Mouse (Mus musculus) gastrocnemius, adult 18-20 months (tissue): ENCODE measurements around the gene Parp8. TPM values are rescaled to one million over a fixed set of nuclear protein-coding genes. Genes with fewer than 3 reads are reported as not detected.

Source experiments
- DNase-seq: peaks from one replicate; pipeline ENCODE4 v3.0.0; 2021; ENCODE audit warnings: low spot score
- total RNA-seq, 2 experiments: library from RNA; stranded (reverse); gene quantifications; 2 replicates each; pipeline ENCODE4 v1.2.3; 2021

The Parp8 gene
- total RNA-seq, 2 experiments from 2014 or later: 12.9 to 13.2 TPM

DNA sequence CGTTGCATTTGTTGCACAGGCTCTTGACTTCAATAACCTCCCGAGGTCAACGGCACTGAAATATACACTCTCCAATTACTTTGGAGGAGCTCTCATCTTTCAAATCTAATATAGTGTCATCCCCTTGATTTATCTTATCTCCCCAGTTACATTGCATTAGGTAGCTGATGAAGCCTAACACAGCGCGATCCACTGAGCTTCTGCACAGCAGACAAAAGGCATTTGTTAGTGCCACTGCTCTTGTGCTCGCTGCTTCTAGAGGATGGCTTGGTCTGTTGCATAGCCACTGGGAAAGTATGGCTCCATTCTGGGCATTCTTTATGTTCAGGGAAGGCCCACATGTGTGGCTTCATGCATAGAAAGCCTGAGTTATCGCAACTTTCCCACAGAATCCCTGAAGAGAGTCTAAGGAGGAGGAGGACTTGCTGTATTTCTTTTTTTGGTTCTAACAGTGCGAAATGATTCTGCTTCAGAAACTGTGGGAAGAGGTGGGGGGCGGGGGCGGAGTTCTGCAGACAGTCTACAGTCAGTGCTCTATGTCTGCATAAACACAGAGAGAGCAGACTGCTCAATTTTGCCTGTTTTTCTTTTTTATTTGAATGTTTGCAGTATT lies 145.7 kb downstream of the Parp8 start:
- DNase-seq: no peak

GRCm38 (mm10) chr13:116870221-116870620 lies 155.1 kb downstream of the Parp8 start:
- no peak for DNase-seq

GRCm38 (mm10) chr13:116843937-116844336 lies 181.4 kb downstream of the Parp8 start:
- no peak for DNase-seq

DNA sequence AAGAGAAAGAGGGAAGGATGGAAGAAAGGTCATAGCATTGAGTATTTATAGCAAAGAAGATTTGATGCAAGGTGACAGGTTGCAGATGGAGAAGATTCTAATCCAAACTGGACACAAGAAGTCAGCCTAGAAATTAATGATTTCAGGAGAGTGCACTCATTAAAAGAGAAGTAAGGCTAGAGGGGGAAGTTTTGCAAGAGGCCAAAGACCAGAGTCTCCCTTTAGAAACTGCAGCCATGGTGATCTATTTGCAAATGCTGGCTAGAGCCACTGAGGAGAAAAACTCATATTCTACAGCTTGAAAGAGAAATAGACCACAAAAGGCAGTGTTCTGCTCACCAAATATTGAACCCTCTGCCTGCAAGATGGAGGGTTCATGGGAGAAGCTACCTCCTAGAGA lies 194.4 kb downstream of the Parp8 start:
- no peak for DNase-seq

GRCm38 (mm10) chr13:116829015-116829414 lies 196.3 kb downstream of the Parp8 start:
- DNase-seq: no peak

GRCm38 (mm10) chr13:116811456-116811855 lies 213.9 kb downstream of the Parp8 start:
- no peak for DNase-seq

Other genes starting within 250 kb of the Parp8 start
- 10 to 100 TPM; 10.3 to 12.0 TPM for gene Emb, start 183.0 kb upstream of the Parp8 start, total RNA-seq
- gene Gm17509, start 195.5 kb upstream of the Parp8 start, total RNA-seq: not detected